Mouse (Mus musculus) liver, adult 2 months (tissue): ENCODE results near the gene Zfand2a.

Experiments
- CTCF ChIP-seq: fragments of 200-500 bp; IDR thresholded peaks from 2 replicates; pipeline ENCODE4 v1.5.1; 2011; ENCODE audit warnings: low read depth, low read length, control low read depth
- POLR2A ChIP-seq: fragments of 200-500 bp; IDR thresholded peaks from 2 replicates; pipeline ENCODE4 v1.6.1; 2011; ENCODE audit warnings: low read length, control low read depth; ENCODE audit not compliant: insufficient read depth; ENCODE audit errors: extremely low read depth

GRCm38 (mm10) chr5:139427001-139427400 lies 57.3 kb downstream of the Zfand2a start:
- TF ChIP-seq CTCF (no peak), POLR2A (no peak)
